Mouse (Mus musculus): ENCODE data around the gene Cpsf6. TPM values are rescaled to one million over a fixed set of nuclear protein-coding genes. Genes with fewer than 3 reads are reported as not detected.

The Cpsf6 gene
- polyA plus RNA-seq, 1 experiment from 2014 or later, result 235 TPM

DNA sequence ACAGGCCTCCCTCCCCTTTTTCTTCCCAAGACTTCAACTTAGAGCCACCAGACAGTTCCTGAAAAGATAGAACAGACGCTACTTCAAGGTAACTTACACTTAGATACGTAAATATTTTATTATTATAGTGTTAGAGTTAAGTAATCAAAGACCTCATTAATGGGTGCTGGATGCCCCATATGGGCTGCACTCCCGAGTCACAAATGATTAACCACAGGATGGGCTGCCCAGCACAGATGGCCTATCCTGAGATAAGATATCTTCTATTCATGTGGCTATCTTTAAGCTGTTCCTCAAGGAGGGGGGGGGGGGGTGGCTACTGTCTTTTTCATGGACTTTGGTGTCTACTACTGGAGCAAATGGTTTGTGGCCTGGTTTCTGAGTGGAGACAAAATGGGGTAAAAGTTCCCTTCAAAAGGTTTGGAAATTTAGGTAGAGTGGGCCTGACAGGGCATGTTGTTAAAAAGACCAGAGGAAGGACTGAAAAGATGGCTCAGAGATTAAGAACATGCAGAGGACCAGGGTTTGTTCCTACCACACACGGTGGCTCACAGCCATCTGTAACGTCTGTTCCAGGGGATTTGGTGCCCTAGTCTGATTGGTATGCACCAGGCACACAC, 79.8 kb downstream of the Cpsf6 start:
- H3K36me3 ChIP-seq (ENCODE audit: control insufficient read depth, insufficient read depth, low read length), result no peaks in the 10 kb centered on the region
- DNase-seq (ENCODE audit: low spot score, missing footprints) (no peak), ATAC-seq (ENCODE audit: low FRiP score) (no peak)
- H3K4me3 ChIP-seq (ENCODE audit: low read depth, low read length), result no peak overlapping the region
- H3K27me3 ChIP-seq (ENCODE audit: control insufficient read depth, insufficient read depth, low read length), result no peaks in the 10 kb centered on the region
- H3K4me2 ChIP-seq, result no peak overlapping the region
- H3K9ac ChIP-seq (ENCODE audit: low read length), result no peak overlapping the region
- H3K9me3 ChIP-seq (ENCODE audit: control insufficient read depth, low read length), result no peaks in the 10 kb centered on the region
- 88% methylated on average over 5 of the region's 5 CpGs for WGBS
- no peaks in the 10 kb centered on the region for H3K4me1 ChIP-seq (ENCODE audit: control insufficient read depth, insufficient read depth, low read length)
- no peak overlapping the region for H3K27ac ChIP-seq (ENCODE audit: low read depth, low read length)

- DNase-seq (ENCODE audit: low spot score, missing footprints) (no peak), ATAC-seq (ENCODE audit: low FRiP score) (no peak)
- no peaks in the 10 kb centered on the region for H3K4me1 ChIP-seq (ENCODE audit: control insufficient read depth, insufficient read depth, low read length)
- no peak overlapping the region for H3K4me2 ChIP-seq
- H3K27ac ChIP-seq (ENCODE audit: low read depth, low read length), result no peak overlapping the region
- H3K9me3 ChIP-seq (ENCODE audit: control insufficient read depth, low read length), result no peaks in the 10 kb centered on the region
- H3K4me3 ChIP-seq (ENCODE audit: low read depth, low read length), result no peak overlapping the region
- WGBS, result 86% methylated on average over 4 of the region's 4 CpGs
- H3K9ac ChIP-seq (ENCODE audit: low read length), result no peak overlapping the region
- no peaks in the 10 kb centered on the region for H3K36me3 ChIP-seq (ENCODE audit: control insufficient read depth, insufficient read depth, low read length)
- H3K27me3 ChIP-seq (ENCODE audit: control insufficient read depth, insufficient read depth, low read length), result no peaks in the 10 kb centered on the region
Measured at GRCm38 (mm10) chr10:117299106-117299505, 80.7 kb downstream of the Cpsf6 start.

GRCm38 (mm10) chr10:117298336-117298735, 81.5 kb downstream of the Cpsf6 start:
- Histone ChIP-seq H3K36me3 (ENCODE audit: control insufficient read depth, insufficient read depth, low read length) (no peaks in the 10 kb centered on the region), H3K4me1 (ENCODE audit: control insufficient read depth, insufficient read depth, low read length) (no peaks in the 10 kb centered on the region), H3K27me3 (ENCODE audit: control insufficient read depth, insufficient read depth, low read length) (no peaks in the 10 kb centered on the region), H3K9me3 (ENCODE audit: control insufficient read depth, low read length) (no peaks in the 10 kb centered on the region), H3K9ac (ENCODE audit: low read length) (no peak overlapping the region), H3K27ac (ENCODE audit: low read depth, low read length) (no peak overlapping the region), H3K4me3 (ENCODE audit: low read depth, low read length) (no peak overlapping the region), H3K4me2 (no peak overlapping the region)
- 82% methylated on average over 6 of the region's 6 CpGs for WGBS
- DNase-seq (ENCODE audit: low spot score, missing footprints), result no peak
- no peak for ATAC-seq (ENCODE audit: low FRiP score)

Other genes starting within 250 kb of the Cpsf6 start
- 27.1 and 28.5 TPM in 2 replicates for gene Frs2, start 231.5 kb downstream of the Cpsf6 start, polyA plus RNA-seq (2014; fragmentation: Nextera tagmentation; extraction: Ambion mirVana)
- 173 and 194 TPM in 2 replicates for gene Yeats4, start 155.5 kb downstream of the Cpsf6 start, polyA plus RNA-seq (2014; fragmentation: Nextera tagmentation; extraction: Ambion mirVana)
- gene 9530003J23Rik, start 141.3 kb downstream of the Cpsf6 start, polyA plus RNA-seq (2014; fragmentation: Nextera tagmentation; extraction: Ambion mirVana), result 0.14 TPM in 1 of 2 replicates, not detected in the other
- gene Lyz2, start 97.7 kb downstream of the Cpsf6 start, polyA plus RNA-seq (2014; fragmentation: Nextera tagmentation; extraction: Ambion mirVana), result 12.8 and 13.7 TPM in 2 replicates
- gene Lyz1, start 87.1 kb downstream of the Cpsf6 start, polyA plus RNA-seq (2014; fragmentation: Nextera tagmentation; extraction: Ambion mirVana), result not detected in 2 replicates
- gene Cpm, start 249.5 kb upstream of the Cpsf6 start, polyA plus RNA-seq (2014; fragmentation: Nextera tagmentation; extraction: Ambion mirVana), result 5.5 and 6.2 TPM in 2 replicates

Data from midbrain, embryonic 11.5 days (tissue).